Comparison of ENCODE assay signal across 8 mouse cellular contexts in the genomic region with DNA sequence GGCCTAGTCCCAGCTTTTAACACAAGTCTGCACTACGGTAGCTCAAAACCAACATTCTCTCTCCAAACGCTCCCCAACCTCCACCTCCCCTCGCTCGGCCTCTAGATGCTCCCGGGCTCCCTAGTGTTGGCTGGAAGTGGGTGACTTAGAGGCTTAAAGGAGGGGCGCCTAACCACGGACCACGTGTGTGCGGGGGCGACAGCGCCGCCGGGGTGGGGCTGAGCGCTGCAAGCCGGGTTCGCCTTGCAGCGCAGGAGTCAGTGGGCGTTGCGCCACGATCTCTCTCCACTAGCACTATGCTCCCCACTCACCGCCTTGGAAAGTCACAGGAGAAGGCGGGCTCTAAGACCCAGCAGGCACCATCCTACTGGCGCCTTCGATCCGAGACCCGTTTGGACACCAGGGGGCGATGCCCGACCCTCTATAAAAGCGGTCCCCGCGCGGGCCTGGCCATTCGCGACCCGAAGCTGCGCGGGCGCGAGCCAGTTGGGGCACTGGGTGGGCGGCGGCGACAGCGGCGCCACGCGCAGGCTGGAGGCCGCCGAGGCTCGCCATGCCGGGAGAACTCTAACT. TPM values are rescaled to one million over a fixed set of nuclear protein-coding genes. Genes with fewer than 3 reads are reported as not detected.
DNase-seq lines count a peak whose midpoint lies in the region; ATAC-seq and TF ChIP-seq lines count a peak whose summit lies in the region.

A gene (plus strand): TSS at position 453 of the 573 bp plus-strand sequence.

- TF ChIP-seq CTCF in intestine, postnatal 0 days (IDR thresholded peaks at IDR 0.05; ENCODE audit: low read depth): peak; percentile 95

- intact Hi-C loops in left cerebral cortex, postnatal 36 days (cut with DNase I): loop anchor here (1.0 to 2.0 kb wide), 3 partner anchors 50 to 93 kb away; a partner anchor contains a TSS

- H3K4me1 ChIP-seq in intestine, postnatal 0 days (replicated peaks; ENCODE audit: control insufficient read depth, insufficient read depth, low read length): no peaks in the 10 kb centered on the region
- peaks cover 47% of the 10 kb centered on the region for H3K4me1 ChIP-seq in midbrain, embryonic 10.5 days

- no peaks in the 10 kb centered on the region for H3K9me3 ChIP-seq in intestine, postnatal 0 days (ENCODE audit: control insufficient read depth)
- no peaks in the 10 kb centered on the region for H3K9me3 ChIP-seq in midbrain, embryonic 10.5 days (replicated peaks)

- under 1% methylated on average over 42 of the region's 50 CpGs for WGBS in intestine, postnatal 0 days
- under 1% methylated on average over 50 of the region's 50 CpGs for WGBS in midbrain, embryonic 10.5 days

- H3K27me3 ChIP-seq in intestine, postnatal 0 days (replicated peaks; ENCODE audit: control insufficient read depth, insufficient read depth, low read length): no peaks in the 10 kb centered on the region
- H3K27me3 ChIP-seq in midbrain, embryonic 10.5 days (ENCODE audit: low read depth, poor library complexity, severe bottlenecking): peaks cover 93% of the 10 kb centered on the region

- no peaks in the 10 kb centered on the region; the same call in 1 of the 2 replicates for H3K36me3 ChIP-seq in intestine, postnatal 0 days (ENCODE audit: control insufficient read depth, insufficient read depth)
- H3K36me3 ChIP-seq in midbrain, embryonic 10.5 days: no peaks in the 10 kb centered on the region

- DNase-seq in adrenal gland, adult 18-20 months (ENCODE audit: low spot score in 2 of 2): peak; percentile 99
- peak; percentile 95 for DNase-seq in embryo, embryonic 11 days
- no peak for DNase-seq in gonadal fat pad, adult 2 months (ENCODE audit: low read depth)
- DNase-seq in left cerebral cortex, postnatal 36 days (ENCODE audit: low spot score in 2 of 2): peak; percentile 91
- peak; percentile 94 for DNase-seq in midbrain, embryonic 10.5 days (ENCODE audit: low spot score)
- DNase-seq in right cerebral cortex, postnatal 36 days (ENCODE audit: low spot score in 2 of 2): peak; percentile 88 to 92
- peak; percentile 95 to 98 for DNase-seq in urinary bladder, postnatal 4 days (ENCODE audit: low spot score in 2 of 2)

- peak within 1 kb of the TSS; percentile 96 for H3K27ac ChIP-seq in intestine, postnatal 0 days (ENCODE audit: low read depth, low read length)
- H3K27ac ChIP-seq in midbrain, embryonic 10.5 days (replicated peaks): peak within 1 kb of the TSS; percentile 79

- H3K4me3 ChIP-seq in intestine, postnatal 0 days (ENCODE audit: low read depth, low read length): peak within 1 kb of the TSS; percentile 79
- peak within 1 kb of the TSS; percentile 67 for H3K4me3 ChIP-seq in midbrain, embryonic 10.5 days

- peak within 1 kb of the TSS; percentile 93 for H3K4me2 ChIP-seq in intestine, postnatal 0 days (replicated peaks; ENCODE audit: low read depth)

- H3K9ac ChIP-seq in intestine, postnatal 0 days (ENCODE audit: low read depth, low read length): peak within 1 kb of the TSS; percentile 87

- ATAC-seq in intestine, postnatal 0 days: peak; percentile 75

RNA-seq across cellular contexts. Expression of the gene that starts here (rescaled TPM):
- total RNA-seq in adrenal gland, adult 18-20 months (2021): 100 to 1,000 TPM; 102 to 266 TPM
- polyA plus RNA-seq in gonadal fat pad, adult 2 months (2012; rRNA removed): 261 and 276 TPM in 2 replicates
- polyA plus RNA-seq in intestine, postnatal 0 days (2015; fragmentation: Nextera tagmentation; extraction: Ambion mirVana): 25.1 and 28.0 TPM in 2 replicates
- 10 to 100 TPM in 1 of 2 experiments, 1 to 10 TPM in 1; 9.3 to 11.0 TPM for total RNA-seq in left cerebral cortex, postnatal 36 days (2021)
- polyA plus RNA-seq in midbrain, embryonic 10.5 days (2016; fragmentation: Nextera tagmentation; extraction: Ambion mirVana): 0.35 and 0.38 TPM in 2 replicates

Comparison
In these comparisons a context has a peak if more than half of its experiments do, and no peak if none do; other contexts are left out.
1. RNA of the gene that starts here (total RNA-seq): 102 to 266 TPM in adrenal gland, adult 18-20 months; 9.3 to 11.0 TPM in left cerebral cortex, postnatal 36 days; every median in the first group is over 4 times any median in the second.
2. RNA of the gene that starts here (polyA plus RNA-seq): 261 to 276 TPM in gonadal fat pad, adult 2 months and 25.1 to 28.0 TPM in intestine, postnatal 0 days; 0.35 to 0.38 TPM in midbrain, embryonic 10.5 days; every median in the first group is over 10 times any median in the second.
3. Peak in DNase-seq, H3K4me3 ChIP-seq and H3K27ac ChIP-seq in midbrain, embryonic 10.5 days; RNA of the gene not detected or under 1 TPM.